Mouse (Mus musculus) hindbrain, embryonic 12.5 days (tissue): ENCODE measurements around the gene Ints6. TPM values are rescaled to one million over a fixed set of nuclear protein-coding genes. Genes with fewer than 3 reads are reported as not detected.

Experiments used
- ATAC-seq: fragments of 200-750 bp; cut with Nextera tagmentation; 2 replicates; pipeline ENCODE4 v1.8.0; 2017; ENCODE audit warnings: moderate TSS enrichment; ENCODE audit not compliant: low FRiP score
- H3K27ac ChIP-seq: fragments of 300-500 bp; sonication (generic); 2 replicates; pipeline ENCODE4 v1.5.1; 2016; ENCODE audit warnings: mild to moderate bottlenecking
- H3K27me3 ChIP-seq: fragments of 300-500 bp; sonication (generic); 2 replicates; pipeline ENCODE4 v1.6.1; 2016; ENCODE audit warnings: mild to moderate bottlenecking
- H3K36me3 ChIP-seq: fragments of 300-500 bp; sonication (generic); 2 replicates; pipeline ENCODE4 v1.6.1; 2016; ENCODE audit warnings: mild to moderate bottlenecking
- H3K4me1 ChIP-seq: fragments of 300-500 bp; sonication (generic); 2 replicates; pipeline ENCODE4 v1.6.1; 2016
- H3K4me2 ChIP-seq: fragments of 300-500 bp; sonication (generic); replicated peaks from 2 replicates; pipeline ENCODE4 v1.6.1; 2016; ENCODE audit warnings: mild to moderate bottlenecking
- H3K4me3 ChIP-seq: fragments of 300-500 bp; sonication (generic); 2 replicates; pipeline ENCODE4 v1.5.1; 2016; ENCODE audit warnings: mild to moderate bottlenecking
- H3K9ac ChIP-seq: fragments of 300-500 bp; sonication (generic); 2 replicates; pipeline ENCODE4 v1.6.1; 2016; ENCODE audit warnings: mild to moderate bottlenecking, moderate library complexity
- H3K9me3 ChIP-seq: fragments of 300-500 bp; sonication (generic); replicated peaks from 2 replicates; pipeline ENCODE4 v1.6.1; 2016; ENCODE audit warnings: mild to moderate bottlenecking
- WGBS: fragments of 180-500 bp; shearing (Covaris S2); methylation state at CpG from one replicate; pipeline ENCODE4 v1.1.7; 2016; 5-methylcytosine and 5-hydroxymethylcytosine counted together
- polyA plus RNA-seq: library from polyadenylated mRNA; unstranded; fragments of >200 nt; fragmentation: Nextera tagmentation; extraction: Ambion mirVana; gene quantifications from 2 replicates; pipeline ENCODE4 v1.2.1, GENCODE M21; 2016

Ints6 gene
- polyA plus RNA-seq, 1 experiment from 2014 or later = 26.6 TPM

DNA sequence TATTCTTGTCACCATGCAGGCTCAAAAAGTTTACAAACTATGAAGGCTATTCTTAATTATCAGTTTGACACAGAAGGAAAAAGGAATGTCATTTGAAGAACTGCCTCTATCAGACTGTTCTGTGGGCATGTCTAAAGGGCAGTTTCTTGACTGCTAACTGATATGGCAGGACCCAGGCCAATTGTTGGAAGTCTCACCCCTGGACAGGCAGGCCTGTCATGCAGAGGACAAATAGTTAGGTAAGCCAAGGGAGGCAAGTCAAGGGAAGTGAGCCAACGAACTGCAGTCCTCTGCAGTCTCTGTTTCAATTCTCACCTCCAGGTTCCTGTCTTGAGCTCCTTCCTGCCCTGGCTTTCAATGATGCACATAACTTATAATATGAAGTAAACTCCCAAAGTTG is 29.1 kb downstream of the Ints6 start:
- peaks cover 8% of the 10 kb centered on the region; the same call in 1 of the 2 replicates for H3K36me3 ChIP-seq
- H3K4me3 ChIP-seq = no peak overlapping the region
- 85% methylated on average over 1 of the region's 1 CpGs for WGBS
- no peaks in the 10 kb centered on the region for H3K4me1 ChIP-seq
- ATAC-seq = no peak
- no peaks in the 10 kb centered on the region for H3K9me3 ChIP-seq
- no peak overlapping the region for H3K4me2 ChIP-seq
- H3K9ac ChIP-seq = no peak overlapping the region
- H3K27me3 ChIP-seq = no peaks in the 10 kb centered on the region
- no peak overlapping the region for H3K27ac ChIP-seq

DNA sequence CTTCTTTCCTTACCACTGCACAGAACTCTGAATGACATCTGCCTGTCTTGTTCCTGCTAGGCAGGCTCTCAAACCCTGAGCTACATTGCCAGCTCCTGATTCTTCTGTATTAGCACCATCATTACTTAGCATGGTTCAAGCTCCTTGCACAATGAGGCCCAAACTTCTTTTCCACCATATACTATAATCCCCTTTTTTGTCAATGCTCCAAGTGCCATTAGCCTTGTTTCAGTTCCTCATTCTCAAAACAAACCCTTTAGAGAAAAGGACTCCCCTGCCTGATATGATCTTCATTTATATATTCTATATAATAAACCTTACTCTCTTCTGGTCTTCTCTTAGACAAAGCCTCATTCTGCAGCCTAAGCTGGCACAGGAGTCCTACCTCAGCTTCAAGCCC is 36.4 kb downstream of the Ints6 start:
- no peak for ATAC-seq
- Histone ChIP-seq H3K9me3 (no peaks in the 10 kb centered on the region), H3K4me1 (no peaks in the 10 kb centered on the region), H3K4me3 (no peak overlapping the region), H3K9ac (no peak overlapping the region), H3K36me3 (no peaks in the 10 kb centered on the region), H3K4me2 (no peak overlapping the region), H3K27me3 (no peaks in the 10 kb centered on the region), H3K27ac (no peak overlapping the region)

DNA sequence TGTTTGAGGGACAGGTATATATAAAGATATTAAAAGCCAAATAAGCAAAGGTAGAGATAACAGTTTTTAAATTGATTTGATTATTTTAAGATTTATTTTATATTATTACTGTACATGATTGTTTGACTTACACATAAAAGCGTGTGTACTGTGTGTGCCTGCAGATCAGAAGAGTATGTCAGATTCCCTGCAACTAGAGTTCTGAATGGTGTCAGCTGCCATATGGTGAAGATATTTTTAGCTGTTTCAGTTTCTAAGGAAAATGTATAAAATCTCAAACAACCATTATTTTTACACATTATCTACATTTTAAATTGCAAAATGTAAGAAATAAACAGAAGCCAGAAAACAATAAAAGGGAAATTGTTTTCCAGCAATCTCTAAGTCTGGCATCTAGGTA is 39.3 kb downstream of the Ints6 start:
- H3K36me3 ChIP-seq = no peaks in the 10 kb centered on the region
- no peaks in the 10 kb centered on the region for H3K27me3 ChIP-seq
- H3K27ac ChIP-seq = no peak overlapping the region
- no peak overlapping the region for H3K4me3 ChIP-seq
- H3K4me2 ChIP-seq = no peak overlapping the region
- WGBS = 98% methylated on average over 1 of the region's 1 CpGs
- no peaks in the 10 kb centered on the region for H3K9me3 ChIP-seq
- no peaks in the 10 kb centered on the region for H3K4me1 ChIP-seq
- no peak overlapping the region for H3K9ac ChIP-seq
- no peak for ATAC-seq

DNA sequence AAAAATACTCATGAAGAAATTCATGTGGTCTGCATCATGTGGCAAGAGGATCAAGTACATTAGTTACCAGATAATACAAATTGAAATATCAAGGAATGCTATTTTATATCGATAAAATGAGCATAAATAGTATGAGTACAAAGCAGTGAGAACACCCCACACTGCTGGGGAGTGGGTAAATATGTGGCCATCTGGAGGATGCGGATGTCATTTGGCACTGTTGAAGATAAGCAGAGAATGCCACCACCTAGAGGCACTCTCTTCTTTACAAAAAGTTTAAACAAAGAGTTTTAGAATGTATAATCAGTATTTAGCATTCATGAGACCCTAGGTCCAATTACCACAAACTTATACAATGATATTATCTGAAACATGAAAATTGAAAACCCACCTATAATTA is 42.8 kb downstream of the Ints6 start:
- 88% methylated on average over 2 of the region's 2 CpGs for WGBS
- H3K27ac ChIP-seq = no peak overlapping the region
- H3K9me3 ChIP-seq = no peaks in the 10 kb centered on the region

DNA sequence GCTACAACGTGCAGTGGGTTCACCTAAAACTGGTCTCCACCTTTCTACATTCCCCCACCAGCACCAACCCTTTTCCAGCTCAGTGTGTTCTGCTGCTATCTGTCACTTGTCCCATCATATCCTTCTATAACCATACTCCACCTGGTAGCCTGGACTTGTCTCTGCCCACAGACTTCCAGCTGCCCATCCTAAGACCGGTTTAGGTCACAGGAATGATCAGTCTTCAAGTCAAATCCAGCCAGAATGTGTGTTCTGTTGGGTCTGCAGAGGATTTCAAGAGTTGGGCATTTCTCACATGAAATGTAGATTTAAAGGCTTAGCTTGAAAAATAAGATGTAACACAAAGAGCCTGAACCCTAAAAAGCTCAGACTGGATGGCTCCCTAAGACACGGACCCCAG is 87.3 kb downstream of the Ints6 start:
- Histone ChIP-seq H3K27me3 (no peaks in the 10 kb centered on the region), H3K4me2 (no peak overlapping the region), H3K9me3 (no peaks in the 10 kb centered on the region), H3K36me3 (no peaks in the 10 kb centered on the region), H3K4me3 (no peak overlapping the region), H3K9ac (no peak overlapping the region), H3K27ac (no peak overlapping the region), H3K4me1 (no peaks in the 10 kb centered on the region)
- no peak for ATAC-seq
- 91% methylated on average over 3 of the region's 3 CpGs for WGBS

More for the DNA sequence above, 42.8 kb downstream of the Ints6 start:
- H3K4me3 ChIP-seq = no peak overlapping the region
- H3K9ac ChIP-seq = no peak overlapping the region
- no peak for ATAC-seq
- H3K36me3 ChIP-seq = peaks cover 14% of the 10 kb centered on the region; the same call in 1 of the 2 replicates
- H3K27me3 ChIP-seq = no peaks in the 10 kb centered on the region
- H3K4me1 ChIP-seq = no peaks in the 10 kb centered on the region
- H3K4me2 ChIP-seq = no peak overlapping the region

DNA sequence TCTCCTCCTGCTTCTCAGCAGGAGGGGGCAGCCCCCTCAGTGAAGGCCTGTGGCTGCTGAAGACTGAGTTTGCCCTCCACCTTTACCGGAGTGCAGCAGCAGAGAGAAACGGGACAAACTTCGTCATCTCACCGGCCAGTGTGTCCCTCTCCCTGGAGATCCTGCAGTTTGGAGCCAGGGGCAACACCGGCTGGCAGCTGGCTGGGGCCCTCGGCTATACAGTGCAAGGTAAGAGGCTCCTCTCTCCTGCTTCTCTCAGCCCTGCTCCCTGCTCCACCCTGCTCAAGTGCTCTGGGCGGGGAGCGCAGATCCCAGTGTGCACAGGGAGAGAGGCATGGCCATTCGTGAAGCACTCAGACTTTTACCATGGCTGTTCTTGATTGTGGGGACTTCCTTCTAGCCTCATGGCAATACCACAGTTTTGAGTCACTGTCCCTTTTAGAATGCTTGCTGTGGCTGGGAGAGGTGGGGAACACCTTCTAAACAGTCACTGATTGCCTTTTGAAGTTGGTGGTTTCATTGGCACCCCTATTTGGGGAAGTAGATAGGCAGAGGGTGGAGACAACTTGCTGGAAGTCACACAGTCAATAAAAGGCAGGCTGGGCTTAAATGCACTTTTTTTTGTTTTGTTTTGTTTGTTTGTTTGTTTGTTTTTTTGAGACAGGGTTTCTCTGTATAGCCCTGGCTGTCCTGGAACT is 95.8 kb downstream of the Ints6 start:
- 48% methylated on average over 9 of the region's 9 CpGs for WGBS
- ATAC-seq = no peak
- H3K9me3 ChIP-seq = no peaks in the 10 kb centered on the region

DNA sequence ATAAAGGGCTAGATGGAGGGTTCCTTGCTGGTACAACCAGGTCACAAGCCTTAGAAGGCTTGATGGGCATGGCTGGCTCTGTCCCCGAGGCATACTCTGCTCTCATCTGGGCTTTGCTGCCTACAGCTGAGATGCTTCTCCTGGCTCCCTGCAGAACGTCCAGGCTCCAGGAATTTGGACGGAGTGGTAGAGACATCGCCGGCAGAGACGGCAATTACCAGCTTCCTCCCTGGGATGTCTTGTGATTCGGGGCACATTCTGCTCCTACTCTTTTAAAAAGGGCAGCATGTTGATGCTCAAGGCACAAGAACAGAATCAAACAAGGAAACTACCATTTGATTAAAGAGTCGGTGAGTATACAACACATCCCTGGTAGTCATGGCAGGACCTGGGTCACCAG is 97.6 kb downstream of the Ints6 start, which contains the start of gene Serpine3:
Gene Serpine3 (plus strand): TSS at position 301 of the 400 bp plus-strand sequence.
- no peaks in the 10 kb centered on the region for H3K36me3 ChIP-seq
- WGBS = 81% methylated on average over 8 of the region's 8 CpGs
- H3K9ac ChIP-seq = no peak within 1 kb of the TSS
- no peak within 1 kb of the TSS for H3K4me2 ChIP-seq
- H3K4me1 ChIP-seq = no peaks in the 10 kb centered on the region
- H3K4me3 ChIP-seq = no peak within 1 kb of the TSS
- no peak within 1 kb of the TSS for H3K27ac ChIP-seq
- H3K9me3 ChIP-seq = no peaks in the 10 kb centered on the region
- no peak for ATAC-seq
- no peaks in the 10 kb centered on the region for H3K27me3 ChIP-seq

More for the DNA sequence above, 95.8 kb downstream of the Ints6 start:
- no peaks in the 10 kb centered on the region for H3K27me3 ChIP-seq
- no peaks in the 10 kb centered on the region for H3K4me1 ChIP-seq
- H3K4me2 ChIP-seq = no peak overlapping the region
- H3K27ac ChIP-seq = no peak overlapping the region
- H3K9ac ChIP-seq = no peak overlapping the region
- H3K4me3 ChIP-seq = no peak overlapping the region
- H3K36me3 ChIP-seq = no peaks in the 10 kb centered on the region

DNA sequence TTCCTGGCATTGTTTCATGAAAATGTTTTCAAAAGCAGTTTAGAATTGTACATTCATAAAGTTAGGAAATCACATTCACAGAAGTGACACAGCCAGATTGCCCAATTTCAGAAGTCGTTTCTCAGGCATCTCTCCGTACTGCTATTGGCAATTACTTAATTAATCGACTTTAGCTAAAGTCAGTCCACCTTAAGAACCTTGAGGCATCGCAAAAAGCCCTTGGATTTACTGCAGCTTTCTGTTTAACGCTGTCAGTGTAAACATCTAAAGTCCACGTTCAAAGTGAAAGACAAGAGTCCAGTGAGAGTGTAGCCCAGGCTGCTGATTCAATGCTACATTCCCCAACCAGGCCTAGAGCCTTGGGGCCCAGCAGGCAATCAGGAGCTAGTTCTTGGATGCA is 98.6 kb downstream of the Ints6 start:
- Histone ChIP-seq H3K4me3 (no peak overlapping the region), H3K36me3 (no peaks in the 10 kb centered on the region), H3K4me2 (no peak overlapping the region), H3K27me3 (no peaks in the 10 kb centered on the region), H3K9me3 (no peaks in the 10 kb centered on the region), H3K9ac (no peak overlapping the region), H3K27ac (no peak overlapping the region), H3K4me1 (no peaks in the 10 kb centered on the region)
- WGBS = 83% methylated on average over 6 of the region's 6 CpGs
- no peak for ATAC-seq

DNA sequence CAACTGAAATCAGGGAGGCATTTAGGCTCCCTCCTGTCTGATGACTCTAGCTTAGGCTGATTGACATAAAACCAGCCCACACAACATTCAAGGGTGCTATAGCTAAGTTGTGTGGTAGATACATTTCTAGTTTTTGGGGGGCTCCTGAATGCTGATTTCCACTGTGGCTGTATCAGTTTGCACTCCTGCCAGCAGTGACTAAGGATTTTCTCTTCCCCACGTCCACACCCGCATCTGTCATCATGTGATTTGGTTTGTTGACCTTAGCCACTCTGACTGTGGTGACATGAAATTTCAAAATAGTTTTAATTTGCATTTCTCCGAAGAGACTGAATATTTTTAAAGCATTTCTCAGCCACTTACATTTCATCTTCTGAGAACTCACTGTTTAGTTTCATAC is 103.5 kb downstream of the Ints6 start:
- Histone ChIP-seq H3K4me1 (no peaks in the 10 kb centered on the region), H3K27ac (no peak overlapping the region), H3K9me3 (no peaks in the 10 kb centered on the region), H3K27me3 (no peaks in the 10 kb centered on the region), H3K4me2 (no peak overlapping the region), H3K4me3 (no peak overlapping the region), H3K36me3 (no peaks in the 10 kb centered on the region), H3K9ac (no peak overlapping the region)
- no peak for ATAC-seq
- WGBS = 77% methylated on average over 3 of the region's 3 CpGs

DNA sequence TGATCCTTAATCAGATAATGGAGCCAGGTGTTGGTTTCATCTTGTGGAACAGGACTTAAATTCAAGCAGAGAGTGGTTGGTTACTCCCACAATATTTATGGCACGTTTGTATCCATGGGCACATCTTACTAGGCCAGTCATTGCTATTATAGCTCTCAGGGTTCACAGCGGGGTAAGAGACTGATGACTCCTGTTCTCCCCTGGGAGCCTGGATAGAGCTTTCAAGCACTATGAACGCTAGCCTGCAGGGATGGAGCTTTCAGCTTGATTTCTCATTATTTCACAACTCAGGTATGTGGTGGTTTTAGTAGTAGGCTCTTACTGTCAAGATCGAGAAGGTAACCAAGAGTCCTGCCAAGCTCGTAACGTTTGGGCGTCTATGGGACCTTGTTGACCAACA is 105.0 kb downstream of the Ints6 start:
- no peaks in the 10 kb centered on the region for H3K27me3 ChIP-seq
- H3K27ac ChIP-seq = no peak overlapping the region
- 82% methylated on average over 7 of the region's 7 CpGs for WGBS
- H3K36me3 ChIP-seq = no peaks in the 10 kb centered on the region
- no peak overlapping the region for H3K9ac ChIP-seq
- no peaks in the 10 kb centered on the region for H3K9me3 ChIP-seq
- no peak overlapping the region for H3K4me3 ChIP-seq
- H3K4me2 ChIP-seq = no peak overlapping the region
- no peaks in the 10 kb centered on the region for H3K4me1 ChIP-seq
- no peak for ATAC-seq

DNA sequence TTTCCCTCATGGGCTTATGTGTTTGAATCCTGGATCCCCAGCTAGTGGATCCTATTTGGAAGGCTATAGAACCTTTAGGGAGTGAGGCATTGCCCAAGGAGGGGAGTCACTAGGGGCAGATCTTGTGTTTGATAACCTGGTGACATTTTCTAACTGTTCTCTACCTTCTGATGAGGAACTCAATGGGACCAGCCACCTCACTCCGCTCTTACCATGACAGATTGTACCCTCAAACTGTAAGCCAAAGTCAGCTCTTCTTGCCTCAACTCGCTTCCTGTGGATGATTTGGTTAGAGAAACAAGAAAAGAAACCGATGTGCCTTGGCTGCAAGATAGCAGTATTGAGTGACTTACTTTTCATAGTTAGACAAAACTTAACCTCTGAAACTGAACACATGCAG is 109.2 kb downstream of the Ints6 start:
- no peaks in the 10 kb centered on the region for H3K4me1 ChIP-seq
- H3K9me3 ChIP-seq = no peaks in the 10 kb centered on the region
- H3K27me3 ChIP-seq = no peaks in the 10 kb centered on the region
- no peak overlapping the region for H3K27ac ChIP-seq
- no peak overlapping the region for H3K9ac ChIP-seq
- no peak for ATAC-seq
- H3K4me2 ChIP-seq = no peak overlapping the region
- 90% methylated on average over 3 of the region's 3 CpGs for WGBS
- no peaks in the 10 kb centered on the region for H3K36me3 ChIP-seq
- H3K4me3 ChIP-seq = no peak overlapping the region

DNA sequence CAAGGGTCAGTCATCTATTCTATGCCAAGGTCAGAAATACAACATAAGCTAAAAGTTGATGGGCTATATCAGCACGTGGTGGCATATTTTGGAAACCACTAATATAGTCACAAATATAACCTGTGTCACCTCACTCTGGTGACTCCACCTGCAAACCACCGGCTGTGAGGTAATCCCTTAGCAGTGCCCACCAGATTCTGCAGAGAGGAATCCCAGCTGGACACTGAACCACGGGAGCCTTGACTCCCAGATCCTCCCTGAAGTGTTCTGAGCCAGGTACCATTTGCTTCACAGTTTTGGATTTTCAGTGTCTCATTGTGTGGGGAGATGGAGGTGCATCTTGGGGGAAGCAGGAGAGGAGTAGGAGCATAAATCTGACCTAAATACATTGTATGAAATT is 110.6 kb downstream of the Ints6 start:
- Histone ChIP-seq H3K9ac (no peak overlapping the region), H3K27ac (no peak overlapping the region), H3K9me3 (no peaks in the 10 kb centered on the region), H3K27me3 (no peaks in the 10 kb centered on the region), H3K4me1 (no peaks in the 10 kb centered on the region), H3K36me3 (no peaks in the 10 kb centered on the region), H3K4me2 (no peak overlapping the region), H3K4me3 (no peak overlapping the region)
- ATAC-seq = no peak
- WGBS = 76% methylated on average over 3 of the region's 3 CpGs

DNA sequence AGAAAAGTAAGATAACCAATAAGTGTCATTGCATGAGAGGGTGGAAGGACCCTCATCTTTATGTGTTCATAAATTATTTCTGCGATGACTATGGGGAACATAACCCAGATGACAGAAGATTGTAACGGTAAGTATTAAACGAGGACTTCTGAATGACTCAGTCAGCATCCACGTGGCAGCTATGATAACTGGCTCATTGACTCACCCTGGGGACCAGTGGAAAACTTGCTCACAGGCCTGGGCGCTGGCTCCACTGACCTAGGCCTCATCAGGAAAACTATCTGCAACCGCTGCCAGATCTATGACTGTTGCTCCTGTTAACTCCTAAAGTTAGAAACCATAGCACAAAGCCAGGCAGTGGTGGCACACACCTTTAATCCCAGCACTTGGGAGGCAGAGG is 112.6 kb downstream of the Ints6 start:
- Histone ChIP-seq H3K4me2 (no peak overlapping the region), H3K27ac (no peak overlapping the region), H3K27me3 (no peaks in the 10 kb centered on the region), H3K9ac (no peak overlapping the region), H3K4me1 (no peaks in the 10 kb centered on the region), H3K36me3 (no peaks in the 10 kb centered on the region), H3K4me3 (no peak overlapping the region), H3K9me3 (no peaks in the 10 kb centered on the region)
- WGBS = 89% methylated on average over 6 of the region's 6 CpGs
- ATAC-seq = no peak
